Mouse (Mus musculus): ENCODE measurements at regions not wholly inside any gene's neighbourhood (a gene's known extent, or its start where the extent isn't known, plus 50 kb on each side); places are given as distances from the start of the nearest gene placed in this dataset.

- Histone ChIP-seq H3K36me3 (replicated peaks in 1 of 2; ENCODE audit: control insufficient read depth in 1 of 2, insufficient read depth in 1 of 2, low read length in 1 of 2) (no peaks in the 10 kb centered on the region), H3K27me3 (replicated peaks) (no peaks in the 10 kb centered on the region), H3K9ac (ENCODE audit: insufficient read depth, low read depth) (no peak overlapping the region), H3K4me2 (ENCODE audit: insufficient read depth, low read depth, poor library complexity, severe bottlenecking) (no peak overlapping the region), H3K9me3 (replicated peaks; ENCODE audit: low read length) (peaks cover 24% of the 10 kb centered on the region), H3K79me2 (replicated peaks; ENCODE audit: control insufficient read depth, extremely low read depth, insufficient read depth, poor library complexity, severe bottlenecking) (no peaks in the 10 kb centered on the region), H3K4me3 (replicated peaks in 1 of 3; ENCODE audit: low read depth in 2 of 3, low read length in 2 of 3, poor library complexity in 1 of 3) (no peak overlapping the region), H3K4me1 (ENCODE audit: control insufficient read depth in 1 of 2, insufficient read depth in 2 of 2) (no peaks in the 10 kb centered on the region), H3K27ac (ENCODE audit: insufficient read depth, low read depth) (no peak overlapping the region)
- dilution Hi-C loops (cut with MboI; ENCODE audit: extremely low pct_ligation_motif_present, extremely low pct_unique_long_range_greater_than_20kb, low sequenced_read_pairs) = no loop called here
- in situ Hi-C loops (cut with MboI; ENCODE audit: low pct_ligation_motif_present, low pct_unique_long_range_greater_than_20kb, low sequenced_read_pairs) = no loop called here
- DNase-seq (ENCODE audit: extremely low read depth) = no peak
- TF ChIP-seq CHD2 (IDR thresholded peaks at IDR 0.05; ENCODE audit: low read length) = no peak
- no peak for TF ChIP-seq POLR2AphosphoS2 (IDR thresholded peaks at IDR 0.05; ENCODE audit: low read depth, low read length)
Observed at GRCm38 (mm10) chr8:96455336-96455735, 567.0 kb upstream of the Got2 start.

GRCm38 (mm10) chr8:96429708-96430107, 541.4 kb upstream of the Got2 start:
- in situ Hi-C loops (cut with MboI; ENCODE audit: low pct_ligation_motif_present, low pct_unique_long_range_greater_than_20kb, low sequenced_read_pairs) (no loop called here), dilution Hi-C loops (cut with MboI; ENCODE audit: extremely low pct_ligation_motif_present, extremely low pct_unique_long_range_greater_than_20kb, low sequenced_read_pairs) (no loop called here)
- Histone ChIP-seq H3K9ac (ENCODE audit: insufficient read depth, low read depth) (no peak overlapping the region), H3K79me2 (replicated peaks; ENCODE audit: control insufficient read depth, extremely low read depth, insufficient read depth, poor library complexity, severe bottlenecking) (no peaks in the 10 kb centered on the region), H3K27ac (ENCODE audit: insufficient read depth, low read depth) (no peak overlapping the region), H3K27me3 (replicated peaks) (no peaks in the 10 kb centered on the region), H3K4me2 (ENCODE audit: insufficient read depth, low read depth, poor library complexity, severe bottlenecking) (no peak overlapping the region), H3K4me1 (ENCODE audit: control insufficient read depth in 1 of 2, insufficient read depth in 2 of 2) (no peaks in the 10 kb centered on the region), H3K9me3 (replicated peaks; ENCODE audit: low read length) (peaks cover 15% of the 10 kb centered on the region), H3K4me3 (replicated peaks in 1 of 3; ENCODE audit: low read depth in 2 of 3, low read length in 2 of 3, poor library complexity in 1 of 3) (no peak overlapping the region), H3K36me3 (replicated peaks in 1 of 2; ENCODE audit: control insufficient read depth in 1 of 2, insufficient read depth in 1 of 2, low read length in 1 of 2) (no peaks in the 10 kb centered on the region)
- no peak for DNase-seq (ENCODE audit: extremely low read depth)
- TF ChIP-seq MAFK (IDR thresholded peaks at IDR 0.05; ENCODE audit: insufficient replicate concordance, low read length) (no peak), MYC (IDR thresholded peaks at IDR 0.05; ENCODE audit: low read depth, low read length) (no peak), POLR2A (IDR thresholded peaks at IDR 0.05; ENCODE audit: low read depth, low read length) (no peak), ZKSCAN1 (IDR thresholded peaks at IDR 0.05; ENCODE audit: borderline replicate concordance, low read depth, low read length) (no peak), KAT2A (IDR thresholded peaks at IDR 0.05; ENCODE audit: insufficient replicate concordance, low read length) (no peak), CHD1 (IDR thresholded peaks at IDR 0.05; ENCODE audit: low read depth, low read length) (no peak), POLR2AphosphoS2 (IDR thresholded peaks at IDR 0.05; ENCODE audit: low read depth, low read length) (no peak), CTCF (conservative IDR thresholded peaks at IDR 0.05 in 1 of 2, IDR thresholded peaks at IDR 0.05 in 1 of 2; ENCODE audit: low read depth in 2 of 2, low read length in 2 of 2) (no peak), PAX5 (IDR thresholded peaks at IDR 0.05; ENCODE audit: low read length) (no peak), MAX (IDR thresholded peaks at IDR 0.05; ENCODE audit: low read length) (no peak), RAD21 (IDR thresholded peaks at IDR 0.05; ENCODE audit: low read depth, low read length) (no peak), E2F4 (IDR thresholded peaks at IDR 0.05; ENCODE audit: insufficient replicate concordance, low read depth, low read length) (no peak), UBTF (IDR thresholded peaks at IDR 0.05; ENCODE audit: low read depth, low read length) (no peak)

- Histone ChIP-seq H3K9me3 (replicated peaks; ENCODE audit: low read length) (peaks cover 15% of the 10 kb centered on the region), H3K4me2 (ENCODE audit: insufficient read depth, low read depth, poor library complexity, severe bottlenecking) (no peak overlapping the region), H3K27me3 (replicated peaks) (no peaks in the 10 kb centered on the region), H3K4me1 (ENCODE audit: control insufficient read depth in 1 of 2, insufficient read depth in 2 of 2) (no peaks in the 10 kb centered on the region), H3K36me3 (replicated peaks in 1 of 2; ENCODE audit: control insufficient read depth in 1 of 2, insufficient read depth in 1 of 2, low read length in 1 of 2) (no peaks in the 10 kb centered on the region), H3K27ac (ENCODE audit: insufficient read depth, low read depth) (no peak overlapping the region), H3K79me2 (replicated peaks; ENCODE audit: control insufficient read depth, extremely low read depth, insufficient read depth, poor library complexity, severe bottlenecking) (no peaks in the 10 kb centered on the region), H3K4me3 (replicated peaks in 1 of 3; ENCODE audit: low read depth in 2 of 3, low read length in 2 of 3, poor library complexity in 1 of 3) (no peak overlapping the region), H3K9ac (ENCODE audit: insufficient read depth, low read depth) (no peak overlapping the region)
- in situ Hi-C loops (cut with MboI; ENCODE audit: low pct_ligation_motif_present, low pct_unique_long_range_greater_than_20kb, low sequenced_read_pairs) = no loop called here
- dilution Hi-C loops (cut with MboI; ENCODE audit: extremely low pct_ligation_motif_present, extremely low pct_unique_long_range_greater_than_20kb, low sequenced_read_pairs) = no loop called here
- no peak for DNase-seq (ENCODE audit: extremely low read depth)
- TF ChIP-seq CHD1 (IDR thresholded peaks at IDR 0.05; ENCODE audit: low read depth, low read length) = no peak
- no peak for TF ChIP-seq UBTF (IDR thresholded peaks at IDR 0.05; ENCODE audit: low read depth, low read length)
- TF ChIP-seq RCOR1 (conservative IDR thresholded peaks at IDR 0.05; ENCODE audit: low read depth, low read length) = no peak
- no peak for TF ChIP-seq POLR2A (IDR thresholded peaks at IDR 0.05; ENCODE audit: low read depth, low read length)
- TF ChIP-seq POLR2AphosphoS2 (IDR thresholded peaks at IDR 0.05; ENCODE audit: low read depth, low read length) = no peak
- no peak for TF ChIP-seq USF1 (IDR thresholded peaks at IDR 0.05; ENCODE audit: low read depth, low read length)
- TF ChIP-seq E2F4 (IDR thresholded peaks at IDR 0.05; ENCODE audit: insufficient replicate concordance, low read depth, low read length) = no peak
- TF ChIP-seq MYC (IDR thresholded peaks at IDR 0.05; ENCODE audit: low read depth, low read length) = no peak
- no peak for TF ChIP-seq ZMIZ1 (IDR thresholded peaks at IDR 0.05; ENCODE audit: low read depth, low read length)
Observed at GRCm38 (mm10) chr8:96426900-96427299, 538.6 kb upstream of the Got2 start.

Data from CH12.LX (cell line).